ENCODE assay signal across 27 mouse cellular contexts in genomic region chr11:115502636-115503035, GRCm38 (mm10). TPM values are rescaled to one million over a fixed set of nuclear protein-coding genes. Genes with fewer than 3 reads are reported as not detected.
"Had no signal": no experiment of that assay in that cellular context is flagged by ENCODE, and none has a peak within 500 bp of the region (broad histone marks: within the 10 kb centered on the region; RNA-seq: fewer than 3 reads in every experiment).

No protein-coding gene starts in this region.

- DNase-seq: gastrocnemius, adult 2 months; gastrocnemius, postnatal 10 days; gastrocnemius, postnatal 25 days; heart, adult 18-20 months; heart, postnatal 10 days; heart, postnatal 4 days; kidney, adult 11 months; kidney, adult 2 months; kidney, adult 9 months; kidney, postnatal 14 days; kidney, postnatal 36 days; layer of hippocampus, adult 9-11 months; layer of hippocampus, postnatal 36 days; liver; liver, embryonic 13.5 days had no signal

- H3K4me2 ChIP-seq: heart, embryonic 12.5 days; hindbrain, embryonic 12.5 days; hindbrain, embryonic 14.5 days; kidney, embryonic 15.5 days; limb, embryonic 12.5 days; liver, embryonic 11.5 days; liver, embryonic 13.5 days; liver, embryonic 15.5 days had no signal

- ATAC-seq: hindbrain, embryonic 16.5 days had no signal

- H3K27ac ChIP-seq: gastrocnemius, adult 2 months; heart, embryonic 10.5 days; hindbrain, embryonic 10.5 days; hindbrain, embryonic 12.5 days; hindbrain, embryonic 14.5 days; kidney, embryonic 15.5 days; kidney, postnatal 0 days; limb, embryonic 10.5 days; limb, embryonic 12.5 days; liver, embryonic 13.5 days; liver, embryonic 15.5 days had no signal

- H3K4me3 ChIP-seq: gastrocnemius, adult 2 months; heart, embryonic 10.5 days; heart, embryonic 12.5 days; hindbrain, embryonic 10.5 days; hindbrain, embryonic 12.5 days; kidney, embryonic 15.5 days; limb, embryonic 10.5 days; limb, embryonic 12.5 days; liver, embryonic 13.5 days; liver, embryonic 15.5 days had no signal

- H3K27me3 ChIP-seq: heart, embryonic 12.5 days; hindbrain, embryonic 12.5 days; kidney, embryonic 15.5 days; limb, embryonic 12.5 days; liver, embryonic 13.5 days; liver, embryonic 15.5 days had no signal

- H3K9ac ChIP-seq: heart, embryonic 12.5 days; hindbrain, embryonic 12.5 days; hindbrain, embryonic 14.5 days; kidney, embryonic 15.5 days; limb, embryonic 12.5 days; liver, embryonic 13.5 days; liver, embryonic 15.5 days had no signal

- H3K9me3 ChIP-seq: heart, embryonic 10.5 days; heart, embryonic 12.5 days; hindbrain, embryonic 10.5 days; hindbrain, embryonic 12.5 days; kidney, embryonic 15.5 days; limb, embryonic 10.5 days; limb, embryonic 12.5 days; liver, embryonic 13.5 days; liver, embryonic 15.5 days had no signal

RNA-seq across cellular contexts. Expression of gene Slc16a5, which starts 40.4 kb away (rescaled TPM):
- polyA plus RNA-seq: heart, embryonic 12.5 days; hindbrain, embryonic 10.5 days; hindbrain, embryonic 12.5 days; hindbrain, embryonic 14.5 days; limb, embryonic 12.5 days; liver, embryonic 11.5 days; liver, embryonic 13.5 days had no signal
